Mouse (Mus musculus): ENCODE measurements at regions not wholly inside any gene's neighbourhood (a gene's known extent, or its start where the extent isn't known, plus 50 kb on each side); places are given as distances from the start of the nearest gene placed in this dataset.

- TF ChIP-seq CTCF (IDR thresholded peaks at IDR 0.05; ENCODE audit: low read depth) (no peak), EP300 (IDR thresholded peaks at IDR 0.05; ENCODE audit: low read depth) (no peak)
These were observed 631.1 kb upstream of the A1bg start for GRCm38 (mm10) chr15:61553908-61554307.

All from heart, postnatal 0 days (tissue).